Mouse (Mus musculus): ENCODE measurements at regions not wholly inside any gene's neighbourhood (a gene's known extent, or its start where the extent isn't known, plus 50 kb on each side); places are given as distances from the start of the nearest gene placed in this dataset.

DNA sequence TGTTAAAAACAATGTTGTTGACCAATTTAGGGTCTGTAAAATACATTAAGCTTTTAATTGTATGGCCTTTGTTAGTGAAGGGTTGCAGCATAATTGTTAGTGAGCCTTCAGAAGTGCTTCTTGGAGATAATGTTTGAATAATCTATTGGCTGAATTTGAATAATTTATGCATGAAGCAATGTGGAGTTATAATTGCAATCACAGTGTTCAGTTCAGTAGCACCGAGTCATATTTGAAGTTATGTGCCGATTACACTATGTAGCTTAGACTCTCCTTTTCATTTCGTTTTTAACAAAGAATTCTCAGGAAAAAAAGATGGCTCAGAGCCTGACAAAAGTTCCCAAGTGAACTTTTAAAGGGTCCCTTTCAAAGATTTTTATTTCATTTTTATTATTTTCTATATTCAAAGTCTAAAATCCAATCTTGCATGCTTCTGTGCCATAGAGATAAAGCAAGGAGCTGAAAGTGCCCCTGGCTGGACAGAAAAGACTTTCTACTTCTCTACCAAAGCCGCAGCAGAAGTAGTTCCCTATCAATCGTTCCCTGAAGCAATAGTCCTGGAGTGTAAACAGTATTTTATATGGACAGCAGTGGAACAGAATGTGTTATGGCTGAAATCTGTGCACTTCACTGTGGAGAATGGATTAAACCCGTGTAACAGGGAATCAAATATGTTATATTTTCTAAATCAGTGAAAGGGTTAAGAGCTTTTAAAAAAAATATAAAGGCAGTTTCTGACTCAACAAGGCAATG lies 556.3 kb upstream of the Slc39a10 start:
- Histone ChIP-seq H3K9ac (no peak overlapping the region), H3K4me2 (no peak overlapping the region), H3K4me1 (no peaks in the 10 kb centered on the region), H3K4me3 (no peak overlapping the region), H3K27me3 (no peaks in the 10 kb centered on the region), H3K27ac (no peak overlapping the region), H3K9me3 (no peaks in the 10 kb centered on the region), H3K36me3 (no peaks in the 10 kb centered on the region)
- ATAC-seq (ENCODE audit: borderline replicate concordance, extremely low read depth, low FRiP score, low TSS enrichment) = no peak
- 74% methylated on average over 6 of the region's 6 CpGs for WGBS

DNA sequence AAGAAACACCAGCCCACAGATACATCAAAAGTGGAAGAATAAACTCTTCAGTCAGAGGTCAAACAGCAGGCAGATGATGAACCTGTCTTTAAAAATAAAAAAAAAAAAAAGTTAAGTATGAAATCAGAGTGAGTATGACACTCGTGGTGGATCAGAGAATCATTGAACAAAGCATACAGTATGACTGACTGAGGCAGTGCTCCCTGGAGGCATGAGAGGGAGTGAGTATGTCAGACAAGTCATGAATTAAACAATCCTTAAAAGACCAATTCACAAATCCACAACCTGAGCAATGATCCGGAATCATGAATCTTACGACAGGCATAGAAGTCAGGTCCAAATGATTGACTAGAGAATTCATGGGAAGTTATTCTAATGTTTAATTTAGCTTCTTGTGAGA lies 555.4 kb upstream of the Slc39a10 start:
- H3K36me3 ChIP-seq = no peaks in the 10 kb centered on the region
- no peak overlapping the region for H3K27ac ChIP-seq
- H3K4me2 ChIP-seq = no peak overlapping the region
- no peak overlapping the region for H3K9ac ChIP-seq
- H3K4me1 ChIP-seq = no peaks in the 10 kb centered on the region
- no peak overlapping the region for H3K4me3 ChIP-seq
- no peaks in the 10 kb centered on the region for H3K9me3 ChIP-seq
- 77% methylated on average over 3 of the region's 3 CpGs for WGBS
- no peaks in the 10 kb centered on the region for H3K27me3 ChIP-seq
- ATAC-seq (ENCODE audit: borderline replicate concordance, extremely low read depth, low FRiP score, low TSS enrichment) = no peak

GRCm38 (mm10) chr1:47446021-47446420 lies 553.4 kb upstream of the Slc39a10 start:
- H3K9me3 ChIP-seq = no peaks in the 10 kb centered on the region

GRCm38 (mm10) chr1:47432829-47433228 lies 540.2 kb upstream of the Slc39a10 start:
- no peak overlapping the region for H3K4me3 ChIP-seq
- no peaks in the 10 kb centered on the region for H3K4me1 ChIP-seq
- no peaks in the 10 kb centered on the region for H3K9me3 ChIP-seq
- no peak overlapping the region for H3K9ac ChIP-seq
- ATAC-seq (ENCODE audit: borderline replicate concordance, extremely low read depth, low FRiP score, low TSS enrichment) = no peak
- H3K27ac ChIP-seq = no peak overlapping the region
- H3K36me3 ChIP-seq = no peaks in the 10 kb centered on the region
- 53% methylated on average over 1 of the region's 1 CpGs for WGBS
- H3K4me2 ChIP-seq = no peak overlapping the region
- H3K27me3 ChIP-seq = no peaks in the 10 kb centered on the region

More at GRCm38 (mm10) chr1:47446021-47446420, 553.4 kb upstream of the Slc39a10 start:
- no peak overlapping the region for H3K4me3 ChIP-seq
- H3K36me3 ChIP-seq = no peaks in the 10 kb centered on the region
- H3K27ac ChIP-seq = no peak overlapping the region
- no peaks in the 10 kb centered on the region for H3K4me1 ChIP-seq
- ATAC-seq (ENCODE audit: borderline replicate concordance, extremely low read depth, low FRiP score, low TSS enrichment) = no peak
- H3K27me3 ChIP-seq = no peaks in the 10 kb centered on the region
- no peak overlapping the region for H3K9ac ChIP-seq
- WGBS = 30% methylated on average over 6 of the region's 6 CpGs
- H3K4me2 ChIP-seq = no peak overlapping the region

GRCm38 (mm10) chr1:47405164-47405563 lies 512.5 kb upstream of the Slc39a10 start:
- H3K36me3 ChIP-seq = no peaks in the 10 kb centered on the region
- no peak overlapping the region for H3K9ac ChIP-seq
- WGBS = 63% methylated on average over 1 of the region's 1 CpGs
- no peak for ATAC-seq (ENCODE audit: borderline replicate concordance, extremely low read depth, low FRiP score, low TSS enrichment)
- H3K27me3 ChIP-seq = no peaks in the 10 kb centered on the region
- H3K27ac ChIP-seq = no peak overlapping the region
- H3K4me1 ChIP-seq = no peaks in the 10 kb centered on the region
- H3K4me3 ChIP-seq = no peak overlapping the region
- H3K9me3 ChIP-seq = no peaks in the 10 kb centered on the region
- no peak overlapping the region for H3K4me2 ChIP-seq

DNA sequence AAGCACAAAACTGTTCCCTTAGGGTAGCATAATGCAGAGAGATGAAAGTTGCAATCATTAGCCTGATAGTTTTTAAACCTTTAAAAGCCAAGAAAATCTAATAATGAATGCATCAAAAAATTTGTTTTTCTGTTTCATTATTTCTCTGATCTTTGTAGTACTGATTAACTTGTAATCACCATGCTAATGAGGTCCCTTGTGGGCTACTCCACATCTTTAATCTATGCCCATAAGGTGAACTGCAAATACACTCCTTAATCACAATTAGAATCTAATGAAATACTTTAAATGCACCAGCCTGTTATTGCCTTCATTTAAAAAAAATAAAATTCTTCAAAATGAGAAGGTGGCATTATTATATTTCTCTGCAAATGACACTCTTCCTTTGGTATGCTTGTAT lies 493.9 kb upstream of the Slc39a10 start:
- H3K9me3 ChIP-seq = no peaks in the 10 kb centered on the region
- H3K4me1 ChIP-seq = no peaks in the 10 kb centered on the region
- no peaks in the 10 kb centered on the region for H3K27me3 ChIP-seq
- H3K4me2 ChIP-seq = no peak overlapping the region
- H3K4me3 ChIP-seq = no peak overlapping the region
- H3K27ac ChIP-seq = no peak overlapping the region
- no peak overlapping the region for H3K9ac ChIP-seq
- ATAC-seq (ENCODE audit: borderline replicate concordance, extremely low read depth, low FRiP score, low TSS enrichment) = no peak
- no peaks in the 10 kb centered on the region for H3K36me3 ChIP-seq

GRCm38 (mm10) chr1:47378795-47379194 lies 486.1 kb upstream of the Slc39a10 start:
- H3K4me1 ChIP-seq = no peaks in the 10 kb centered on the region
- no peak for ATAC-seq (ENCODE audit: borderline replicate concordance, extremely low read depth, low FRiP score, low TSS enrichment)
- no peak overlapping the region for H3K4me3 ChIP-seq
- H3K9ac ChIP-seq = no peak overlapping the region
- no peaks in the 10 kb centered on the region for H3K27me3 ChIP-seq
- no peaks in the 10 kb centered on the region for H3K9me3 ChIP-seq
- no peak overlapping the region for H3K27ac ChIP-seq
- H3K36me3 ChIP-seq = no peaks in the 10 kb centered on the region
- no peak overlapping the region for H3K4me2 ChIP-seq
- 40% methylated on average over 1 of the region's 1 CpGs for WGBS

DNA sequence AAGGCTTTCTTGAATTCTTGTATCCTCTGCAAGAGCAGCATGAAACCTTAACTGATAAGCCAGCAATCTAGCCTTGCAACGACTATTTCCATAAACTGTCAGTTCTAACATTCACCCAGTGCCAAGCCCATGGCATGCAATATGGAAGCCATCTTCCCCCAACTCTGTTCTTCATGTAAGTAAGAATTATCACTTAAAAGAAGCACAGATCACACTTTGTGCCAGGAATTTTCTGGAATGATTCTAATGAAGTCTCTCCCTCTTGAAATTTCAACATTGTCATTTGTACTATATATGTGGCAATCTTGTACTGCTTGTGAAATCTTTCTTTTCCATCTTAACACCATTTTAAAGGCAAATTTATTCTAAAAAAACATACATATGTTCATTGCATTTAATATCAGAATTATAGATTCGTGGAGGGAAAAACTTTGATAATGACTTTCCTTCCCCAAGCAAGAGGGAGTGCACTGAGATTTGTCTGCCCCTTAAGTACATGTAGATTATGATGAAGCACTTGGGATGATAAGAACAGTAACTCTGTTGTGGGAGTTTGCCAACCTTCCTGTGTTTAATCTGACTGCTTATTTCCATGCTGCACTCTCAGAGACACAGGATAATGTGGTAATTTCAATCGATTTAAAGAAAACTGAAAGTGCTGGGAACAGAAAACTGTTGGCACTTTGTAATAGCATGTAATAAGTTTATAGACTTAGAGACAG lies 447.2 kb upstream of the Slc39a10 start:
- no peaks in the 10 kb centered on the region for H3K9me3 ChIP-seq
- H3K9ac ChIP-seq = no peak overlapping the region
- WGBS = 54% methylated on average over 3 of the region's 3 CpGs
- no peak overlapping the region for H3K4me3 ChIP-seq
- H3K27ac ChIP-seq = no peak overlapping the region
- ATAC-seq (ENCODE audit: borderline replicate concordance, extremely low read depth, low FRiP score, low TSS enrichment) = no peak
- no peaks in the 10 kb centered on the region for H3K27me3 ChIP-seq
- H3K36me3 ChIP-seq = no peaks in the 10 kb centered on the region
- H3K4me2 ChIP-seq = no peak overlapping the region
- no peaks in the 10 kb centered on the region for H3K4me1 ChIP-seq

DNA sequence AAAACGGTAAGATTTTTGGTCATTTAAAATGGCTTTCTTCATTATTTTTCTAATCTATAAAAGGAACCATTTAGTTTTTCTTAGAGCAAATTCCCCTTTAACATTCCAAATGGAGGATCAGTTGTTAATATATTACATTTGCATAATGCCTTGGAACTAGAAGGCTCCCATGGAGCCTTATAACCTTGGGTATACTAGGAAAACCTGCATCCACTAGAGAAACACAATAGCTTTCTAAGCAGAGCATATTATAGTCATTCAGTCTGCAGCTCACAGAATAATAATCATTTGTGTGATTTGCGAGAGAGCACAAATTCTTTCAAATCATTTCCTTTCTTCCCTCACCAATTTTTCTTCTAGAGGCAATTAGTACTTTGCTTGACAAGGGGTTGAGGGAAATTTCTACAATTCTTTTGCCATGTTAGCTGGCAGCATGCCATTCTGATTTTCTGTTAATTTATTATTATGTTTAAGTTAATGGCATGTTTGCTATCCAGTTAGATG lies 418.0 kb upstream of the Slc39a10 start:
- Histone ChIP-seq H3K9ac (no peak overlapping the region), H3K9me3 (no peaks in the 10 kb centered on the region), H3K4me2 (no peak overlapping the region), H3K36me3 (no peaks in the 10 kb centered on the region), H3K27me3 (no peaks in the 10 kb centered on the region), H3K4me3 (no peak overlapping the region), H3K4me1 (no peaks in the 10 kb centered on the region), H3K27ac (no peak overlapping the region)
- ATAC-seq (ENCODE audit: borderline replicate concordance, extremely low read depth, low FRiP score, low TSS enrichment) = no peak
- 64% methylated on average over 2 of the region's 2 CpGs for WGBS

DNA sequence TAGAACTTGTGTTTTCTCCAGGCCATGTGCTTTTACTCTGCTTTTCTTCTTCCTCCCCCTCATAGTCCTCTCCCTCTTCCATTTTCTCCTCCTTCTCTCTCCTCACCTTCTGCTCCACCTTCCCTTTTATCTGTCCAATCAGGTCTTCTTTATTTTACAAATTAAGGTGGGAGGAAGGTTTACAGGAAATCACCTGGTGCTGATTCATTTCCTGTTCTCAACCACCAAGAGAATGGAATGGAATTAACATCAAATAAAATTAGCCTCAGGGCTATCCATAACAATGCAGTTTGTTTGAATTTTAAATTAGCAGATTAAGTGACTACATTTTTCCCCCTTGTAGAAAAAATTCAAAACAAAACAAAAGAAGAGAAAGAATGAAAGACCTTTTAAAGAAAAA lies 414.3 kb upstream of the Slc39a10 start:
- no peaks in the 10 kb centered on the region for H3K4me1 ChIP-seq
- H3K9ac ChIP-seq = no peak overlapping the region
- no peaks in the 10 kb centered on the region for H3K27me3 ChIP-seq
- H3K9me3 ChIP-seq = no peaks in the 10 kb centered on the region
- no peak for ATAC-seq (ENCODE audit: borderline replicate concordance, extremely low read depth, low FRiP score, low TSS enrichment)
- H3K4me2 ChIP-seq = no peak overlapping the region
- H3K36me3 ChIP-seq = no peaks in the 10 kb centered on the region
- no peak overlapping the region for H3K4me3 ChIP-seq
- H3K27ac ChIP-seq = no peak overlapping the region

- Histone ChIP-seq H3K9ac (no peak overlapping the region), H3K36me3 (no peaks in the 10 kb centered on the region), H3K27me3 (no peaks in the 10 kb centered on the region), H3K9me3 (no peaks in the 10 kb centered on the region), H3K27ac (no peak overlapping the region), H3K4me3 (no peak overlapping the region), H3K4me2 (no peak overlapping the region), H3K4me1 (no peaks in the 10 kb centered on the region)
- WGBS = 73% methylated on average over 1 of the region's 1 CpGs
- ATAC-seq (ENCODE audit: borderline replicate concordance, extremely low read depth, low FRiP score, low TSS enrichment) = no peak
Observed at GRCm38 (mm10) chr1:47299311-47299710, 406.7 kb upstream of the Slc39a10 start.

DNA sequence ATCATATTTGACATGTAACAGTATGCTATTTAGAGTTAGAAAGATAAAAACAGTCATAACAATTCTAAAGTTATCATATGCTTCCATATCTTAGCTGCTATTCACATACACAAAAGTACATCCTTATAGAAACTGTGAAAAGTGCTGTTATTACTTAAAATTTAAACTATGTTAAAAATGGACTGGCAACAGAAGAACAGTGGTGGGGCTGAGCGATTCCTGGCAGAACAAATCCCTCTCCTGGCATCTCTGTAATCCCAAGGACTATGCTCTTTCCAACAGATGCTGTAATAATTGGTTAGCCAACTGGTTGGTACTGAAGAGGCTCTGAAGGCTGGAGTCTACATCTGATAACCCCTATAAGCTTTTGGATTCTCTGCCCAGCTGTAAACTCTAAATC lies 393.0 kb upstream of the Slc39a10 start:
- WGBS = 70% methylated on average over 1 of the region's 1 CpGs
- no peaks in the 10 kb centered on the region for H3K36me3 ChIP-seq

More for the DNA sequence above, 393.0 kb upstream of the Slc39a10 start:
- Histone ChIP-seq H3K9me3 (no peaks in the 10 kb centered on the region), H3K4me1 (no peaks in the 10 kb centered on the region), H3K27me3 (no peaks in the 10 kb centered on the region), H3K9ac (no peak overlapping the region), H3K27ac (no peak overlapping the region), H3K4me2 (no peak overlapping the region), H3K4me3 (no peak overlapping the region)
- ATAC-seq (ENCODE audit: borderline replicate concordance, extremely low read depth, low FRiP score, low TSS enrichment) = no peak
